Mouse (Mus musculus) liver, embryonic 11.5 days (tissue): ENCODE data around the gene Plekhm1. TPM values are rescaled to one million over a fixed set of nuclear protein-coding genes. Genes with fewer than 3 reads are reported as not detected.
A peak's percentile ranks its signal among the peaks of the same experiment; 100 is the strongest.

Experiments
- ATAC-seq: fragments of 200-750 bp; cut with Nextera tagmentation; replicated peaks from 2 replicates; pipeline ENCODE4 v1.8.0; 2017; ENCODE audit warnings: moderate number of reproducible peaks, mild to moderate bottlenecking, moderate TSS enrichment, moderate library complexity; ENCODE audit not compliant: low FRiP score
- DNase-seq: peaks from one replicate; pipeline ENCODE4 v3.0.0-alpha.2; 2017; ENCODE audit warnings: low spot score
- H3K27ac ChIP-seq: fragments of 300-500 bp; sonication (generic); 2 replicates; pipeline ENCODE4 v1.5.1; 2014; ENCODE audit warnings: mild to moderate bottlenecking, low read depth, low read length, control low read depth
- H3K27me3 ChIP-seq: fragments of 300-500 bp; sonication (generic); replicated peaks from 2 replicates; pipeline ENCODE4 v1.6.1; 2014; ENCODE audit warnings: low read length, mixed read lengths; ENCODE audit not compliant: control insufficient read depth, insufficient read depth
- H3K36me3 ChIP-seq: fragments of 300-500 bp; sonication (generic); 2 replicates; pipeline ENCODE4 v1.6.1; 2014; ENCODE audit warnings: mild to moderate bottlenecking, low read length, moderate library complexity, mixed read lengths; ENCODE audit not compliant: control insufficient read depth, insufficient read depth
- H3K4me1 ChIP-seq: fragments of 300-500 bp; sonication (generic); replicated peaks from 2 replicates; pipeline ENCODE4 v1.6.1; 2014; ENCODE audit warnings: low read length, mixed read lengths; ENCODE audit not compliant: control insufficient read depth, insufficient read depth
- H3K4me2 ChIP-seq: fragments of 300-500 bp; sonication (generic); 2 replicates; pipeline ENCODE4 v1.6.1; 2014; ENCODE audit warnings: mild to moderate bottlenecking, control low read depth, moderate library complexity
- H3K4me3 ChIP-seq: fragments of 300-500 bp; sonication (generic); 2 replicates; pipeline ENCODE4 v1.5.1; 2014; ENCODE audit warnings: low read depth, low read length, control low read depth
- H3K9ac ChIP-seq: fragments of 300-500 bp; sonication (generic); 2 replicates; pipeline ENCODE4 v1.6.1; 2014; ENCODE audit warnings: low read depth, low read length, control low read depth
- H3K9me3 ChIP-seq: fragments of 300-500 bp; sonication (generic); 2 replicates; pipeline ENCODE4 v1.6.1; 2016; ENCODE audit warnings: low read length, inconsistent platforms, mixed read lengths; ENCODE audit not compliant: control insufficient read depth
- WGBS: fragments of 180-500 bp; shearing (Covaris S2); extraction: QIAGEN DNeasy Blood & Tissue Kit; methylation state at CpG from one replicate; pipeline ENCODE4 v1.1.7; 2014; 5-methylcytosine and 5-hydroxymethylcytosine counted together
- polyA plus RNA-seq: library from polyadenylated mRNA; unstranded; fragments of >200 nt; fragmentation: Nextera tagmentation; extraction: Ambion mirVana; gene quantifications from 2 replicates; pipeline ENCODE4 v1.2.1, GENCODE M21; 2014

Gene Plekhm1
- polyA plus RNA-seq, 1 experiment from 2014 or later = 7.6 TPM

DNA sequence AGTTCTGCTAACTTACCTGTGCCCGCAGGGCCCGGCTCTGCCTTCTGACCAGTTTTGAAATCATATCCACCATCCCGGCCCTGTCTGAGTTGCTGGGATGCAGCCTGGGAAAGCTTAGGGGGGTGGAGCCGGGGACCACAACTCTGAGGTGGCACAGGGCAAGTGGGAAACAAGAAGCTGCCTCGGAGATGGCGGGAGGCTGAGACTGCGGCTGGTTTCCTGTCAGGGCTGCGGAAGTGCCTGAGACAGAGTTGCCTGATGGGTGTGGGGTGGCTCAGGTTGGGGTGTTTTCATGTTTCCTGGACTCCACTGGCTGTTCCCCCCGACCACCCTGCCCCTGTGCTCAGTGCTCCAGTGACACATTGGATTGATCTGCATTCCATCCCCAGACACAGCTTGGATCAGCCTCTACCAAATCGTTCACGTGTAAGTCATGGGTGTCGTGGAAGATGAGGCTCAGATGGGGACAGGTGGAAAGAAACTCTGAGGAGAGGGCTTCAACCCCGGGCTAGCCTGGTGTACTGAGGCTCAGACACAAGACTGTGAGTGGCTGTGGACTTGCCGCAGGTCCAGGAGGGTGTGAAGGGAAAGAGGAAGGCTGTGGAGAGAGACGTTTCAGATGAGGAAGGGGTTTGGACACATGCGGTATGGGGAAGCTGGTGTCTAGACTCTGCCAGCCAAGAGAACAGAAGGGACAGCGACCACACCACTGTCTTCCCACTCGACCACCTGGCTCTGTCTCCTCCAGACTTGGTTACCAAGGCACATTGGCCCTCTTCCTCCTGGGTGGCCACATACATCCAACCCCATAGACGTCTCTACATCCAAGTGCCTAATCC, 67.8 kb downstream of the Plekhm1 start:
- Histone ChIP-seq H3K27me3 (no peaks in the 10 kb centered on the region), H3K36me3 (no peaks in the 10 kb centered on the region), H3K4me1 (peaks cover 9% of the 10 kb centered on the region; the same call in 1 of the 2 replicates), H3K9me3 (no peaks in the 10 kb centered on the region), H3K27ac (no peak overlapping the region), H3K9ac (no peak overlapping the region), H3K4me3 (no peak overlapping the region), H3K4me2 (no peak overlapping the region)
- ATAC-seq (no peak), DNase-seq (no peak)
- WGBS = 46% methylated on average over 19 of the region's 19 CpGs

DNA sequence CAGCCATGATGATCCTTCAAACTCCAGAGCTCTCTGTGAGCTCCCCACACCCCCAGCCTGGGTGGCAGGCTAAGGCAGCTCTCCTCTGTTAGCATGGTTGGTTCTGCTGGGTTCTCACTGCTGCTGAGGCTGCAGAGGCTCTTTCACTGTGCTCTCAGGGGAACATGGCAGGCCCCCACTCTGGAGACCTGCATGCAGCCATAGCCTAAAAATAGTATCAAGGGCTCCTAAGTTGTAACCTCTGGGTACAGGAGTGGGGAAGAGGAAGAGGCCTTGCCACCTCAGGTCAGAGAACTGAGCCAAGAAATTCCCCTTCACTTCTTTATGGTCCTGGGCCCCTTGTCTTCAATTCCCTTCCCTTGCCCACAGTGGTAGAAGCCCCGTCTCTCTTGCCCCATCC, 68.6 kb downstream of the Plekhm1 start:
- no peaks in the 10 kb centered on the region for H3K9me3 ChIP-seq
- 73% methylated on average over 1 of the region's 1 CpGs for WGBS
- ATAC-seq = no peak
- H3K9ac ChIP-seq = no peak overlapping the region
- peaks cover 9% of the 10 kb centered on the region; the same call in 1 of the 2 replicates for H3K4me1 ChIP-seq
- H3K27me3 ChIP-seq = no peaks in the 10 kb centered on the region
- no peak overlapping the region for H3K4me3 ChIP-seq
- H3K4me2 ChIP-seq = peak overlapping the region; percentile 13; the same call in 1 of the 2 replicates
- DNase-seq = no peak
- no peaks in the 10 kb centered on the region for H3K36me3 ChIP-seq
- no peak overlapping the region for H3K27ac ChIP-seq

DNA sequence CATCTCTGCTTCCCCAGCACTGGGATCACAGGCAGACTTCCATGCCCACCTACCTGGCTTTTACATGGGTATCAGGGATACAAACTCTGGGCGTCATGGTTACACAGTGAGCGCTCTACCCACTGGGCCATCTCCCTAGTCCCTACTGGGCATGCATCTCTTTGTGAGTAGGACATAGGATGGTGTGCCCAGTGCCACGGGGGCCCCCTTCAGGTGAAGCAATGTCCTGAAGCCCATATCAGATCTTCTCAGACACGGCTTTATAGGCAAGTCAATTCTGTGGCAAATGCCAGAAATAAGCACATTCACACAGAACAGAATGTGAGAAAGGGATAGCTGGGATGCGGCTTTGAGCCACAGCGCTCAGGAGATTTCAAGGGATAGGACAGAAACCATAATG, 69.4 kb downstream of the Plekhm1 start:
- 79% methylated on average over 6 of the region's 6 CpGs for WGBS
- no peak overlapping the region for H3K9ac ChIP-seq
- H3K4me3 ChIP-seq = no peak overlapping the region
- H3K36me3 ChIP-seq = no peaks in the 10 kb centered on the region
- no peaks in the 10 kb centered on the region for H3K27me3 ChIP-seq
- no peaks in the 10 kb centered on the region for H3K9me3 ChIP-seq
- no peak overlapping the region for H3K27ac ChIP-seq
- no peak for ATAC-seq
- peaks cover 9% of the 10 kb centered on the region; the same call in 1 of the 2 replicates for H3K4me1 ChIP-seq
- no peak overlapping the region for H3K4me2 ChIP-seq
- no peak for DNase-seq

DNA sequence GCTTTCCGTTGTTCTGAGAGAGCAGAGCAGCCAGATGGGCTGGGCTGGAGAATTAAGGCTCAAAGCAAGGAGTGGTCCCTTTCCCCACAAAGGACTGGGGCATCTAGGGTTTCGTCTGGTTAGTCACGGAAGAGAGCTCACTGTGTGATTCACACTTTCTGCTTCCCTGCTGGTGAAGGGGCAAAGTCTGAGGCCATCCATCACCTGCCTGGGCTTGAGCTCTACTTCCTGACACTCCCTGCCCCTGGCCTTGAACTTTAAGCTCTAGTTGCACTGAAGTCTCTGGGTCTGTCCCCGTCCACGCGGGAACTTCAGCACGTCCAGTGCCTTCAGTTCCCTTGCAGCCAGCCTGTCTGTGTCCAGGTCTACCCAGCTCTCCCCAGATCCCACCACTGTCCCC, 71.8 kb downstream of the Plekhm1 start:
- Histone ChIP-seq H3K4me3 (no peak overlapping the region), H3K36me3 (no peaks in the 10 kb centered on the region), H3K4me2 (no peak overlapping the region; the same call in 1 of the 2 replicates), H3K4me1 (peaks cover 2% of the 10 kb centered on the region; the same call in 1 of the 2 replicates), H3K9ac (no peak overlapping the region), H3K27ac (no peak overlapping the region), H3K9me3 (no peaks in the 10 kb centered on the region), H3K27me3 (no peaks in the 10 kb centered on the region)
- no peak for DNase-seq
- no peak for ATAC-seq
- 34% methylated on average over 7 of the region's 7 CpGs for WGBS

DNA sequence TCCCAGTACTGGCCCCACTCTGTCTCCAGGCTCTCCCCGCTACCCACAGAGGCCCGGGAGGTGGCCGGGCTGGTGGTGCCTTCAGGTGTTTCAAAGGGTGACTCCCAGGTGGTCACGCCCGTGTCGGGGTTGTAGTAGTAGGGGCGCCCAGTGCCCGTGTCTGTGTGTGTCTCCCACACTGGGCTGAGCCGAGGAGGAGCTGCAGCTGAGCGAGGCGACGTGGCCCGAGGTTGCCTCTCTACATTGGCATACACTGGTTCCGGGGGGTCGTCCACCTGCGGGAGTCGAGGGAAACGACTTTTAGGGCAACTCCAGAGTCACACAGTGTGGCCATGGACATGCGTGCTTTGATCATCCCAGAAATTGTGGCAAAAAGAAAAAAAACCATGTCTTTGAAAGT, 72.4 kb downstream of the Plekhm1 start:
- Histone ChIP-seq H3K4me2 (peak overlapping the region; percentile 50), H3K27me3 (no peaks in the 10 kb centered on the region), H3K9ac (peak overlapping the region; percentile 22; the same call in 1 of the 2 replicates), H3K9me3 (no peaks in the 10 kb centered on the region), H3K36me3 (no peaks in the 10 kb centered on the region), H3K4me3 (no peak overlapping the region), H3K27ac (no peak overlapping the region), H3K4me1 (0 out of 2 replicates have a peak, but pooled peaks cover 2% of the 10 kb centered on the region)
- ATAC-seq (0 out of 2 replicates have a peak, but pooled peaks have one; percentile 11), DNase-seq (no peak)
- WGBS = 68% methylated on average over 19 of the region's 19 CpGs

DNA sequence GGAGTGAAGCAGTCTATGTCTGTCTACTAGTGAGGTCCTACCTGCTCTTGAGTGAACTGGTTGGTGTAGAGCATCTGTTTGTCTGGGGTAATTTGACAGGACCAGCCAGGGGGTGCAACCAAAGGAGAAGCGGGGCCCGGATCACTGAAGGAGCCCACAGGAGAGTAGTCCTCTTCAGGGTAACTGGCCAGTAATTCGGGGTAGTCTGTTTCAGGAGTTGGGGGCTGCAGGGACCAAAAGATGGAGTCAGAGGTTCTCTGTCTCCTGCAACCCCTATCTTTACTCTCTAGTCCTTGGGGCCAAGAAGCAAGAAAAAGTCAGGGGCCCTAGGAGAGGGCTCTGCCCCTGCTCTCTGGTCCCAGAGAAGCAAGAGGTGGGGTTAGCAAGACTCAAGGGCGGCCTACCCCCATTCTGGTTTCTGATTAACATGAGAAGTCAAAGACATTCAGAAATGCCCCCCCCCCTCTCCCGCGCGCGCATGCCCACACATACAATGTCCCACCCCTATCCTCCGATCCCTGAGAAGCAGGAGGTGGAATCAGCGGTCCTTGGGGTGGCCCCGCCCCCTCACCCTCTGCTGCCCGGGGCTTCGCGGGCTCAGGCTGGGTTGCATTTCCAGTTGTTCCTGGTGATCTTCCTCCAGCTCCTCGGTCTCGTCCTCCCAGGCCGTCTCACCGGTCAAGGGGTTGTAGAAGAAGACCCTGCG, 72.9 kb downstream of the Plekhm1 start:
- no peaks in the 10 kb centered on the region for H3K27me3 ChIP-seq
- WGBS = 59% methylated on average over 19 of the region's 19 CpGs
- no peaks in the 10 kb centered on the region for H3K36me3 ChIP-seq
- H3K4me1 ChIP-seq = 0 out of 2 replicates have a peak, but pooled peaks cover 2% of the 10 kb centered on the region
- no peak overlapping the region for H3K4me3 ChIP-seq
- H3K9ac ChIP-seq = peak overlapping the region; percentile 22; the same call in 1 of the 2 replicates
- peak overlapping the region; percentile 50 for H3K4me2 ChIP-seq
- no peak overlapping the region for H3K27ac ChIP-seq
- no peaks in the 10 kb centered on the region for H3K9me3 ChIP-seq
- ATAC-seq (0 out of 2 replicates have a peak, but pooled peaks have one; percentile 22), DNase-seq (no peak)

DNA sequence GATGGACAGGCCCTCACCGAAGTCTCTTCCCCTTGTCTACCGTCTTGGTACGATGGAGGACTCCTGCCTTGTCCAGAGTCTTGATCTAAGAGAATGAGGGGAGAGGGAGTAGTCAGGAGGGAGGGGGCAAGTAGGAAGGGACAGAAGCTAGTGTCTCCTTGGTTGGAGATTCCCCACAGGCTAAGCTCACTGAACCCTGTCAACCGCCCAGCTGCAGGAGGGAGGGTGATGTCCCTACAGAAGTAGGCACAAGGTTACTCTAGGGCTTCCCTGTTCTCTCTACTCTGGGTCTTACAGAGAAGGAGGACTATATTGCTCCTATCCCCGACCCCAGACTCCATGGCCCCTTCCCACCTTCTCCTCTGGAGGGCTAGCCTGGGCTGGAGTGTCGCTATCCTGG, 73.8 kb downstream of the Plekhm1 start:
- Histone ChIP-seq H3K9ac (no peak overlapping the region), H3K27me3 (peaks cover 6% of the 10 kb centered on the region), H3K4me2 (no peak overlapping the region), H3K27ac (no peak overlapping the region), H3K9me3 (no peaks in the 10 kb centered on the region), H3K36me3 (no peaks in the 10 kb centered on the region), H3K4me3 (no peak overlapping the region), H3K4me1 (0 out of 2 replicates have a peak, but pooled peaks cover 2% of the 10 kb centered on the region)
- no peak for DNase-seq
- 83% methylated on average over 6 of the region's 6 CpGs for WGBS
- no peak for ATAC-seq

DNA sequence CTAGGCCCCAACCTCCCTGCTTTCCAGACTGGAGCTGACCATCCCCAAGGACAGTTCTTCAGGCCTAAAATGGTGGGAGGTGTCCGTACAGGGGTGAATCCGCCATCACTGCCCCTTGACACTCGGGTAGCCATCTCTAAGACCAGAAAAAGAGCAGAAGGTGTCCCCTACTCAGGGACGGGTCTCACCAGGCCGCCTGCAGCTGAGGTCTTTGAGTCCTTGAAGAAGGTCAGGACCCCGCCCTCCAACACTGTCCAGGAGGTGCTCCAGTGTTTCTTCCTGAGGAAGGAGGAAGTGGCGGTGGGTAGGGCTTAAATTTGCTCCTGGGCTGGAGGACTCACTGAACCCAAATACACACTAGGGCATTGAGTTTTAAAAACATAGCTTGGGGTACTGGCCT, 74.4 kb downstream of the Plekhm1 start:
- Histone ChIP-seq H3K9ac (no peak overlapping the region), H3K9me3 (no peaks in the 10 kb centered on the region), H3K4me3 (no peak overlapping the region), H3K36me3 (no peaks in the 10 kb centered on the region), H3K4me1 (0 out of 2 replicates have a peak, but pooled peaks cover 2% of the 10 kb centered on the region), H3K27ac (no peak overlapping the region), H3K27me3 (peaks cover 11% of the 10 kb centered on the region), H3K4me2 (no peak overlapping the region)
- ATAC-seq = no peak
- no peak for DNase-seq
- 77% methylated on average over 7 of the region's 7 CpGs for WGBS
